Mouse (Mus musculus) adrenal gland, adult 18-20 months (tissue): ENCODE measurements around the gene Slc36a2. TPM values are rescaled to one million over a fixed set of nuclear protein-coding genes. Genes with fewer than 3 reads are reported as not detected.
"Not testable (repeated sequence)": the region's sequence is repeated elsewhere in the genome, so short reads cannot be mapped to it uniquely, and the experiment has no call there.

Experiments
- DNase-seq, 2 experiments: peaks; one replicate each; pipeline ENCODE4 v3.0.0; 2021 to 2022; ENCODE audit warnings: low spot score in 2 of 2
- total RNA-seq, 2 experiments: library from RNA; stranded (reverse); gene quantifications; 1 replicate in 1 of 2; 2 replicates in 1 of 2; pipeline ENCODE4 v1.2.3; 2021

The Slc36a2 gene
- total RNA-seq, 2 experiments from 2014 or later = 81.9 to 164 TPM

DNA sequence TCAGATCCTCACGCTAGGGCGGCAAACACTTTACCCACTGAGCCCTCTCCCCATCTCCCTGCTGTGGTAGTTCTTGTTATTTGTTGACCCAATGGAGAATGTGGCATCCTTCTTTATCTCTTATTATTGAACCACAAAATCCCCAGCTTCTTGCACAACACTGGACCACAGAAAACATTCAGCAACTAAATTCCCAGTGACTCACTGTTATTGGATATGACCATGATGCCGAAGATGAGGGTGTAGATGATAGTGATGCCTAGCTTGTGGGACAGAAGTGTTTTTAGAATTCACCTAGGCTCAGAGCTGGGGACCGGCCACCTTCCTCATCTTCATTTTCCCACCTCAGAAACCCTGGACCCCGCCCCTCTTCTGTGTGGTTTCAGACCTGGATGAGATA, 50.0 kb downstream of the Slc36a2 start:
- no peak for DNase-seq

DNA sequence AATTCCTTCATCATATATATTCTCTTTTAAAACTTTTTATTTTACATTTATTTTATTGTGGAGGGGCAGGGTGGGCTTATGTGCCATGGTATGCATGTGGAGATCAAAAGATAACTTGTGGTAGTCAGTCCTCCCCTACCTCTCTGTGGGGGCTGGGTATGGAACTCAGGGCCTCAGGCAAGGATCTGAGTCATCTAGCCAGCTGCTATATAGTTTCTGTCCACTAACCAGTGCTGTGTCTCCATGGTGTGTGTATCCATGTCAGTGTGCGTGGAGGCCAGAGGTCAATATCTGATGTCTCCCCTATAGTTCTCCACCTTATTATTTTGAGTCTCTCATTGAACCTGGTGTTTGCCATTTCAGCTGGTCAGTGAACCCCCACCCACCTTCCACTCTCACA, 50.5 kb downstream of the Slc36a2 start:
- DNase-seq = no peak

DNA sequence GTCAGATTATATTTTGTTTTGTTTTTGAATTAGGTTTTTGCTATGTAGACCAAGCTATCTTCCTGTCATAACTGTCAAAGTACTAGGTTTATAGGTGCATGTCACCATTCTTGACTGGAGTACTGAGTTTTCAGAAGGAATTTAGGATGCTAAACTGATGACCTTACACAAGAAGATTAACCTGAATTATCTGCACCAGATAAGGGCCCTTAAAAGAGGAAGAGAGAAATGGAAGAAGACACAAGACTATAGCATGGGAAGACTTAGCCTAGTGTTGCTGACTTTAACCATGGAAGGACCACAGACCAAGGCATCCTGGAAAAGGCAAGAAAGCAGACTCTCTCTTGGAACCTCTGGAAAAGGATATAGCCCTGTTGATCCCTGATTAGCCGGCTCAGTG, 51.7 kb downstream of the Slc36a2 start:
- no peak for DNase-seq

DNA sequence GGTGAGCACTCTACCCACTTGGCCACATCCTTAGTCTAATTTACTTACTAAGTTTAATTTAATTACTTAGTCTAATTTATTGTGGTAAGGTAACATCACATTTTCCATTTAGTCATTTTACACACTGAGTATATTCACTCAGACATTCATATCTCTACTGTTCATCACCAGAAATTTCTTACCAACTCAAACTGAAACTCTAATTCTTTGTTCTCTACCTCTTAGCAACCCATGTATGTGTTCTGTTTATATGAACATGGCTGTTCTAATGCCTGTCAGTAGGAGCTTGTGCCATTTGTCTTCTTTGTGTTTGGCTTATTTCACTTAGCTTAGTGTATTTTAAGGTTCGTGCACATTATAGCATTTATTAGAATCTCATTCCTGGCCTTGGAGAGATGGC, 52.9 kb downstream of the Slc36a2 start:
- no peak for DNase-seq

DNA sequence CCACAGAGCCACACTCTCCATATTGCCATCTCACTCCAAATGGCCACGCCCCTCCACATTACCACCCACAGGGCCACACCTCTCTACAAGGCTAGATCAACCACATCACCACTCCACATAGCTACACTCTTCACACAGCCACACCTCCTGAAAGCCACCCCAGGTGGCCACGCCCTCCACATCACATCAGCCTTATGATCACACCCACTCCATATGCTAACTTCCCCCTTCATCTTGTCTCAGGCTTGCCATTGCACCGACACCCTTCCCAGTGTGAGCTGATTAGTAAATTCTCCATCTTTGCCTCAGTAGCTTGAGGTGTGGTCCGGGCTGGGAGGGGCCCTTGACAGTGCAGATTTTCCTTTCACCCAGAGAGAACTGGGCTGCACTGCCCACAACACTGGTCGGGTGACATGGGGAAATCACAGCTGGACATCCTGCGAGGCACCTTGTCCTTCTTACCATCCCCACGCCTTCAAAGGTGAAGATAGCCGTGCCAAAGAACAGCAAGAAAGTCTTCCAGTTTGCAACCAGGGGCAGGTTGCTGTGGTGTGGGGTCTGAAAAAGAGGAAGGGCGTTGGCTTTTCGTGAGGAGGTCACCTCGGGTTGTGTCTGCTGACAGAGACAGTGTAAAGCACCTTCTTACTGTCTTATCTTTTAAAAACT, 53.7 kb downstream of the Slc36a2 start:
- DNase-seq = no peak

DNA sequence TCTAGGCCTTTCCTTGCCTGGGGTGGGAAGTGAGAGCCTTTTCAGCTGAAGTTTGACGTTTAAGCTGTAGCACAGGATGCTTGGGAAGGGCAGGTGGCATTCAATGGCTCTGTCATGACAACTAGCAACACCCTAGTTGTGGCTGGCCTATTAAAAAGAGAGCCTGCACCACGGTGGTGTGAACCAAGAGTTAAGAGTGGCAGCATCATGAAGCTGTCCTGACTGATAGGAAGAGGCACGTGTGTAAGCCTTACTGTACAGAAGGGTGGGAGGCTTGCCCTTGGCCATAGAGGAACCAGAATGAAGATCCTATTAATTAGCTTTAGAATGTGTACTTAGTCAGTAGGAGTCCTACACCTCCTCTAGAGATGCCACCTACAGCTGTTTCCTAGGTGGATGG, 56.5 kb downstream of the Slc36a2 start:
- DNase-seq = no peak

DNA sequence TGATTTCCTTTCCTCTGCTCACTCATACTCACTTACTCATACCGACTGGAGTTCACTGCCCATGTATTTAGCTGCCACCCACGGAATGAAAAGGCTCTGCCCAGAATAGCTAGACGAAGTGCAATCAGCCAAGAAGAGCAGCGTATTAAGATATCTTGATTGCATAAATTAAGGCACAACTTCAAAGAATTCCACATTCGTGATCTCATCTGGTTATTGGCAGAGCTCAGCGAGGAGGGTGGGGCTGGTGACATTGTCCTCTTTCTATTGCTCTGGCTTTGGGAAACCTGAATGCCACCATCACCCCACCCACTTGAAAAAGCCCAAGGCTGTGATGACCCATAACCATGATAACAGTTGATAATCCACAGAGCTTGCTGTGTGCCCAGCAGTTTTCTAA, 56.9 kb downstream of the Slc36a2 start:
- DNase-seq = no peak

DNA sequence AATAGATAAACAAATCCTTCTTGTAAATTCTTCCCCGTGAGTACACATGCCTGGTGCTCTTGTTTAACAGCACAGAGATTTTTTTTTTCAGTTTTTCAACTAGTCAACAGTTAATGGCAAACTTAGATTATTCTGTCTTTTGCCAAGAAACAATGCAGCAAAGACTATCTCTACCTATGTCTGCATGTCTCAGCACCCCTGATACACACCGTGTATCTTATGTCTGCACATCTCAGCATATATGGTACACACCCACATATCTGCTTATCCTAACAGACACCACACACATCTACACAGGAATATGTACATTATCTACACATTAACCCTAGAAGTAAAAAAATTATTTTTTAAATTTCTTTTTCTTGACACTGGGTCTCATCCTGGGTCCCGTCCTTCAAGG, 58.2 kb downstream of the Slc36a2 start:
- DNase-seq = no peak

DNA sequence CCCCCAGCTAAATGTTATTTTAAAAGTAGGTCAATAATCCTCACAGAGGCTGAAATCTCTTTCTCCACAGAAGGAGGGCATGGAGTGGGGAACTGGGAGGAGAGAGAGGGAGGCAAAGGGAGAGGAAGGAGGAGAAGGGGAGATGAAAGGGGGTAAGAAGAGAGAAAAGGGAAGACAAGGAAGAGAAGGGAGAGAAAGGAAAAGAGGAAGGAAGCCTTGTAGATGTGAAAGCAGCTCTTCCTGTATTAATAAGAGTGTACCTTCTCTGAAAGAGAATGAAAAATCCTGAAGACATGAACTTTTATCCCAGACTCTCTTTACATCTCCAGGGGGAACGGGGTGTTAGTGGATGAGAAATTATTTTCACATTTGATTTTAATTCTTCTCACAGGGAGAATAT, 63.4 kb downstream of the Slc36a2 start:
- no peak for DNase-seq

DNA sequence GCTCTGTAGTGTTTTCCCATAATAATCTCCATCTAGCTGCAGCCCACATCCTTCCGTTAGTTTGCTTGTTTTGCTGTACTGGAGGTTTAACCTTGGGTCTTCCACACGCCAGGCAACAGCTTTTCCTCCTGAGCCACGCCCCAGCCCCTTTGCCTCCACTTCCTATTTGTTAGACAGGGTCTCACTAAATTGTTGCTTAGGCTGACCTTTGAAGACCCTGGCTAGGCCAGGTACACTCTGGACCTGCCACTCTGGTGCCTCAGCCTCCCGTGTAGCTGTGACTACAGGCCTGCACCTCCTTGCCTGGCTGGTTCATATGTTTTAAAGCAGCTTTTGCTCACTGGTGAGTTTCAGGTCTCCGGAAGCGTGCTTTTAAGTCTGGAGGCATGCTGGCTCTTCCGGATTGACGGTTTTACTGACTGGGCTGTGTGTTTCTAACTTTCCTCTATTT, 64.0 kb downstream of the Slc36a2 start:
- no peak for DNase-seq

DNA sequence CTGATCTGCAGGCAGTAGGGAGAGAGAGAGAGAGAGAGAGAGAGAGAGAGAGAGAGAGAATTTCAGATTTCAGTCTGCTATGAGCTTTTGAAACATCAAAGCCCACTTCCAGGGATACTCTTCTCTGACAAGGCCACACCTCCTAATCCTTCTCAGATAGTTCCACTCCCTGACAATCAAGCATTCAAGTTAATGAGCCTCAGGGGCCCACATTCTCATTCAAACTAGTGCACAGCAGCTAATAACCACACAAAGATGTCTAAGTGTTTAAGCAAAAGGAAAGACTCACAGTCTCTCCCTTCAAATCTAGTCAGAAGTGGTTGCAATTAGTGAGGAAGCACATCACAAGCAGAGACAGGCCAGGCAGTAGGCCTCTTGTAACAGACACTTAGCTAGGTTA, 64.6 kb downstream of the Slc36a2 start:
- no peak for DNase-seq

DNA sequence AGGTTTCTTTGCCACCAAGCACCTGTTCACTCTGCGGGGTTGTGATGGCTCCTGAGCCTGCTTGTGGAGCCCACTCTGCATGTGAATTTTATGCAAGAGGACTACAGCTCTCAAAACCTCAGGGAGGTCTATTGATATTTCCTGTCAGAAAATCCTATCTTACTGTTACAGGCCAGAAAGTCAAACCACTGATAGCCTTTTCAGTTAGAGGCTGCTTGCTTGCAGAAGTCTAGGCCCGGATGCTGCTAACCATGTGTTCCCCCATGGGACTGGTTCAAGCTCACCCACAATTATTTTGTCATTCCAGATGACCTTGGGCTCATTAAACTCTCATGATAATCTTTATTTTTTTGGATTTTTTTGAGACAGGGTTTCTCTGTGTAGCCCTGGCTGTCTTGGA, 67.8 kb downstream of the Slc36a2 start:
- no peak for DNase-seq

DNA sequence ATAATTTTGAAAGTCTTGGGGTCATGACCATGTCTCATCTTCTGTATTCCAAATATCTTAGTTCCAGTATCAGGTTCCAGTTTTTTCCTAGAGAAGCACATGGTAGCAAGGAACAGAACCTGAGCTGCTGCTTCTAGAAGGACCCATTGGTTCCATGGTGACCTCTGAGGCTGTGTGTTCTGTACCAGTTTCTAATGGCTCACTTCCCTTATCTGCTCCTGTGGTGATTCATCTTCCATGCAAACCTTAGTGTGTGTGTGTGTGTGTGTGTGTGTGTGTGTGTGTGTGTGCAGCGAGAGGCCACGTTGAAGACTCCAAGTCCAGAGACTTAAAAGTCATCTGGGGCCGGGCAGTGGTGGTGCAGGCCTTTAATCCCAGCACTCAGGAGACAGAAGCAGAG, 68.9 kb downstream of the Slc36a2 start:
- DNase-seq = no peak

DNA sequence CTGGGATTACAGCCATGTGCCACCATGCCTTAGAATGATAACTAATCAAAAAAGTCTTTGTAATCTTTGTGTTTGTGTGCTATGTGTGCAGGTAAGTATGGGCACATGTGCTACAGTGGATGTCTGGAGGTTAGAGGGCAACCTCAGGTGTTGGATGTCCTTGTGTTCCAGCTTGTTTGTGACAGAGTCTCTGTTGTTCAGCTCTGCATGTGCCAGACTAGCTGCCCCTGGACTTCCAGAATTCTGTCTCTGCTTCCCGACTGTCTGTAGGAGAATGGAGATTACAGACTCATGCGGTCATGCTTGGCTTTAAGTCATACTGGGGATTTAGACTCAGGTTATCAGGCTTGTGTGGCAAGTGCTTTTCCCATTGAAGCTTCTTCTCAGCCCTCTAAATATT, 70.6 kb downstream of the Slc36a2 start:
- DNase-seq = no peak

DNA sequence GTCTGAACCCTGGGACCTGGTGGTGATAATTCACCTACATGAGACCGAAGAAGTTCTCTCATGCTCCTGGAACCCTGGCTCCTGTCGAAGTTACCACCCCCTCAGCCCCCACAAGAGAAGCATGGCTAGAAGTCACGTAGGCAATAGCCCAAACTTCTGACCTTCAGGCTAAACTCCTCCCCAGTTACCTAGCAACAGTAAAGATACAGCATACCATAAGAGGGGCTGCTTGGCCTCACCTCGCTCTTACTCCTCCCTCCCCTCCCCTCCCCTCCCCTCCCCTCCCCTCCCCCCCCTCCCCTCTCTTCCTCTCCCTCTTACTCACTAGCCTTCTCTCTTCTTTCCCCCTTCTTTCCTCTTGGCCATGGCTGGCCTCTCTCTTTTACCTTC, 71.0 kb downstream of the Slc36a2 start:
- not testable (repeated sequence) for DNase-seq

DNA sequence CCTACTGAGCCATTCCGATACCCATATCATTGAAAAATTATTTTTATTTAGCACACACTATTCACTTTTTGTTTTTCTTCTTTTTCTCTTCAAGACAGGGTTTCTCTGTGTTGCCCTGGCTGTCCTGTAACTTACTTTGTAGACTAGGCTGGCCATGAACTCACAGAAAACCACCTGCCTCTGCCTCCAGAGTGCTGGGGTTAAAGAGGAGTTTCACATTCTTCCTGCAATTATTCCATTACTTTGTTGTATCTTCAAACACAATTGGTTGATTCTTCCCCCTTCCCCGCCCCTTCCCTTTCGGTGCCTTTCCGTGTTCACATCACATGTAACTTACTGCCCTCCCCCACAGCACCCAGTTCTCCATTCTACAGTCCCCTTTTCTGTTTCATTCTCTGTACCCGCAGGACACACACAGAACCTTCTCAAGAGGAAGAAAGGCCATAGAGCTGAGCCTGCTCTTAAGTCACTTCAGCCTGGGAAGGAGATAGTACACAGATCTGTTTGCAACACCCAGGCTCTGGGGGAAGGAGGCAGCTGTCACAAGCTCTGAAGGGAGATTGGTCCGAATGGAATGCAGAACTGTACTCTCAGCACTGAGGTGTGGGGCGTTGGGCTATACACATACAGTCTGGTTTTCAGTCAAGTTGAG, 71.5 kb downstream of the Slc36a2 start:
- DNase-seq = no peak

DNA sequence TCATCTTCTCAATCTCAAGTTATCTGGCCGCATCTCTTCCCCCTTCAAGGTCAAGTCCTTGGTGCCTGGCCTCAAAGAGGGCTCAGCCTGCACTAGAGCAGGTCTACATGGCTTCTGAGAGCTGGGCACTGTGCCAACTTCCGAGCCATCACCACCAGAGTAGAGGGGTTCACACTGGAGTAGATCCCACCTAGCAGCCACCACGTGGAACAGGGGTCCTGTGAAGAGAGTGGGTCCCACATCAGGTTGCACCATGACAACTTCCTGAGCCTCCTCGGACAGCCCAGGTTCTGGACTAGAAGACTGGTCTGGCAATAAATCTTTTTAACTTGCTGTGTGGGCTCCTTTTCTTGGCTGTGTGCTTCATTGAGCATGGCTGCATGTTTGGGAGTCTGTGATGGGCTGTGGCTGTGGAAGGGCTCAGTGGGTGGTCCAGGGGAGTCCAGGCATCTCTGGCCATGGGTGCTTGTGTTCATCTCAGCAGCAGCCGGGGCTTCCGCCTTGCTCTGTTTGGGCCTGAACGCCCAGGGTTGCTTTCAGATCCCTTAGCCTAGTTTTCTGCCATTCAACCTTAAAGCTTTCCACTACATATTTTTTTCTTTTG, 74.2 kb downstream of the Slc36a2 start:
- no peak for DNase-seq

DNA sequence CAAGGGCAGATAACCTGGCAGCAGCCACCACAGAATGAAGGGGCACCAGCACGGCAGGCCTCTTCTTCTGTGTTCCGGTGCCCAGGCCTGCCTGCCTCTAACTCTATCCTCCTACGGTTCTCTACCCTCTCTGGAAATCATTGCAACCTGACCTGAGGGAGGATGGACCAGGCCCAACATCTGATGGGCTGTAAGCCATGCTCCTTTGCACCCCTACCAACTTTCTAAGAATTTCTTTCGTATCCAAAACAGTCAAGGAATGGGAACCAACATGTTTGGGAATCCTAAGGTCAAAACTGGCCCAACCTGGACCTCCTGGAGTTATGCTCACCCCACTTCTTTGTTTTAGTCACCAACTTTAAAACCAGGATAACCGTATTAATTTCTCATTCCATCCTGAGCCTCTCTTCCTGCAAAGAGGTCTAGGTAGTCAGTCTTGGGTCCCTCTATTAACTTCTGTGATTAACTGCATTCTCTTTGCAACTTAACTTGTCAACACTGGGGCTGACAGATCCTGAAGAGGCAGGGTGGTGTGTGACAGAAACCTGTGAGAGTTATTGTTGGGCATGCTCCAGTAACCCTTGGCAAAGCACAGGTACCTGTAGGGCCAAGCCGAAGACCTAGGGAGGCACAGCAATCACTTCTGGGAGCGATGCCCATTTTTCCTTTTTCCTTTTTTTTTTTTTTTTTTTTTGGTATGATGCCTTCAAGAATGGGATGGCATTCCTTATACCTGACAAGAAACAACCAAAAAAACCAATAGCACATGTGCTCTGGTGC, 75.2 kb downstream of the Slc36a2 start:
- no peak for DNase-seq
